Mouse (Mus musculus) 3134 (cell line): ENCODE measurements around the gene Bpi.

Source experiments
- DNase-seq: peaks from one replicate; pipeline ENCODE4 v3.0.0-alpha.2; 2011; ENCODE audit warnings: low spot score; ENCODE audit not compliant: insufficient read length; ENCODE audit errors: extremely low read depth

Bpi gene

DNA sequence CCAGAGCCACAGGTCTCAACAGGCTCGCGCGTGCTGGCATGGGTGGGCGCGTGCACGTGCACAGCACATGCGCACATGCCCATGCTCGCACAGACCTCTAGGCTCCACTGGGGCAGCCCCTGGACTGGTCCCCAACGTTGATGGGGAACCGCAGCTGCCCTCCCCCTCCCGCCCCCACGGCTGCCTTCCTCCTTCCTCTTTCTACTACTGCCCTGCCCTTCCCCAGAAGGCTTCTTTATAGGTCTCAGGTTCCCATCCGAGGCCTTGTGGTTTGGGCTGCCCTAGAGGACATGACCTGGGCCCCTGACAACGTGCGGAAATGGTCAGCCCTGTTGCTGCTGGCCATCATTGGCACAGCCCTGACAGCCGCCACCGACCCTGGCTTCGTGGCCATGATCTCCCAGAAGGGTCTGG, at the start of gene Bpi:
Bpi (plus strand) TSS at position 90 of the 414 bp plus-strand sequence.
- DNase-seq, result no peak

- no peak for DNase-seq
Observed at GRCm38 (mm10) chr2:158209776-158210175, 48.1 kb upstream of the Bpi start.

GRCm38 (mm10) chr2:158210503-158210902, 47.4 kb upstream of the Bpi start:
- DNase-seq, result no peak

GRCm38 (mm10) chr2:158210958-158211357, 46.9 kb upstream of the Bpi start:
- no peak for DNase-seq

DNA sequence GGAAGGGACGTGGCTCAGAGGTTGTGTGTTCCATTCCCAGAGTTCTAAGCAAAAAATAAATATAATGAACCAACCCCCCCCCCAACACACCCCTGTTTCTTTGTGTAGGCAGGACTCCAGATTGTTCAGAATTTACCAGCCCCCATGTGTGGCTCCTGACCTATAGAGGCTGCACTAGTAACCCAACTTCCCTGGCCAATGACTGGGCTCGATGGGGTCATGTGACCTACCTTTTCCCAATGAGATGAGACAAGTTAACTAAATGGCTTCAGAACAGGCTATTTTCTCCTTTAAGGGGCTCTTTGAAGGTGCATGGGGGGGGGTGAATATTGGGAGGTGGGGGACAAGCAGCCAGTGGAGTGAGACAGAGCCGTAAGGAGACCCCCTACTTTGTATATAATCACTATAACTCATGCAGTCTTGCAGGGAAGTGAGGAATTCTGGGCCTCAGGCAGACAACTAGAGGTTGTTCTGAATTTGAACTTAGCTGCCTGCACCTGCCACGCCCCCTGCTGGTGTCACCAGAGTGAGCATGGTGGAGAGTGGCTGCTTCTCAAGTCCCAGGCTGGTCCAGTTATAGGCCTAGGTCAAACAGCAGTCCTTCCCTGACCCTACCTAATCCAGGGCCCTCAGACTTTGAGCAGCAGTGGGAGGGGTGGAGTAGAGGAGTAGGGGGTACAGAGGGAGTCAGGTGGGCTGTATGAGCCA, 46.0 kb upstream of the Bpi start:
- no peak for DNase-seq

DNA sequence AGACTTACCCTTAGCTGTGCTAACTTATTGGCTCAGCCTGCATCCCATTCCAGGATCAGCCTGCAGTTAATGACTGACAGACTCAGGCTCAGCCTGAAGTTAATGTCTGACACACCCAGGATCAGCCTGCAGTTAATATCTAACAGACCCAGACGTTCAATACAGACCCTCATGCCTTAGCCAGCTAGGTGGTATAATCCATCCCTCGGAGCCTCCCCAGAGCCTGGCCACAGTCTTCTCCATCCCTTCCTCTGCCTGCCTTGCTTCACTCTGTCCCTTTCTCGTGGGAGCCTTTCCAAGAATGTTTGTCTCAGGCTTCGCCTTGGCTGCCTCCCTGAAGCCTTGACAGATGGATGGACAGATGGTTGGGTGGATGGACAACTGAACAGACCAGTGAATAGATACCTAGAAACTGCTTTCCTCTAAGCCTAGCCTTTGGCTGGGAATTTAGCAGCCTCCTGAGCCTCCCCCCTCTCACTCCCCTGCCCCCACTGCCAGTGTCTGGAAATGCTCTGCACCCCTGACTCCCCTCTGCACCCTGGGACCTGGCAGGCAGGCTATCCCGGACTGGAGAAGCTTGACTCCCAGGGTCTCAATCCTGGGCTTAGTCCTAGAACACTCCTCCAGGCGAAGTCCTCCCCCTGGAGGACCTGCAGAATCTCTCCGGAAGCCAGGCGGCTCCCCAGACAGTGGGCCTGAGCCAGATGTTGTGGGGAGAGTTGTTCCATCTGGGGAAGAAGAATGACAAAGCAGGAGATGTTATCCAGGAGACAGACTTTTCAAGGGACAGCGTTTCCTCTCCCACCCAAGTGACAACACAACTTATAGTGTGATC, 42.4 kb upstream of the Bpi start:
- DNase-seq, result no peak

DNA sequence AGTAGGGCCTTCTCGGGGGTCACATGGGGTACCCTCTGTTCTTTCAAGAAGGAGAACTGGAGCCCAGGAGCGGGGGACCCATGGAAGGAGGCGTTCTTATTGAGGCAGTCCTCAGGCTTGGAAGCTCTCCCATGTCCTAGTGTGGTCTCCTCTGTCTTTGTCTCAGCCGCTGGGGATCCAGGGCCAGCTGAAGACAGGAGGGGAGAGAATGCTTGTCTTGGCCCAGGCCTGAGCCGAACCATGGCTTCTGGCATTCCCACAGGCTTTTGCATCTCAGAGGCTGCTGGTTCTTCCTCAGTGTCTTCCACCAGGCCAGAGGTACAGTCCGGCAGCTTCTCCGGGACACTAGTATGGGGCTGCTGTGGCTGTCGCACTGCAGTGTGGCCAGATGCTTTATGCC, 41.4 kb upstream of the Bpi start:
- DNase-seq, result no peak

GRCm38 (mm10) chr2:158219562-158219961, 38.3 kb upstream of the Bpi start:
- DNase-seq, result no peak

GRCm38 (mm10) chr2:158221446-158222084, 36.3 kb upstream of the Bpi start:
- no peak for DNase-seq

DNA sequence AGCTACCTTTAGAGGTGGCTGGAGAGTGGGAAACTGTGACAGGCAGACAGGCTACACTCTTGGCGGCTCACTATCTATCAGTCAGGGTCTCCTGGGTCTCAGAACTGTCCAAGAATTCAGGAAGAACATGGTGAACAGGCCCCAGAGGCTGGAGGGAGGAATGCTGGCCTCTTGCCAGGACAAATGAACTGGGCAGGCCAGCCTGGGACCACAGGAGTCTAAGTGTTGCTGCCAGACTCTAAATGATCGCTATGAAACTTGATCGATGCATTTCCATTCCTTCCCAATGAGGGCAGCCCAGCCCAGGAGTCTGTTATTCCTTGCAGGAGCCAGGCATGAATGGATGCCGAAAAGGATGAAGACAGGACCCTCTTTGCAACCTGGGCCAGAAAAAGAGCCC, 35.2 kb upstream of the Bpi start:
- no peak for DNase-seq

DNA sequence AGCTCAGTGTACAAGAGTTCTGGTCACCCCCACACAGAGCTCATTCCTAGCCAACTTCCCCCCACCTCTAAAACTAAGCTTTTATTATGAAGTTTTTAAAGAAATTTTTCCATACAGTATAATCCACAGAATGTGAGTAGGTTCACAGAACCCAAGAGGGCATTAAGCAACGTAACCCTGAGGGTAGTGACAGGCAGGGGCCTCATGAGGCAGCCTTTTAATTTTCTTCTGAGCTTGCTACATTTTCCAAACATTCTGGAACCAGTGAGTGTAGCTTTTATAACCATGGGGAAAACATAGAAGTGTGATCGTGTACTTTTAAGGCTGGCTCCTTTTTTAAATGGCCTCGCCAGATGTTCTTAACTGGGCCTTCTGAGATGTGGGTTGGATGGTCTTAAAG, 34.4 kb upstream of the Bpi start:
- no peak for DNase-seq

DNA sequence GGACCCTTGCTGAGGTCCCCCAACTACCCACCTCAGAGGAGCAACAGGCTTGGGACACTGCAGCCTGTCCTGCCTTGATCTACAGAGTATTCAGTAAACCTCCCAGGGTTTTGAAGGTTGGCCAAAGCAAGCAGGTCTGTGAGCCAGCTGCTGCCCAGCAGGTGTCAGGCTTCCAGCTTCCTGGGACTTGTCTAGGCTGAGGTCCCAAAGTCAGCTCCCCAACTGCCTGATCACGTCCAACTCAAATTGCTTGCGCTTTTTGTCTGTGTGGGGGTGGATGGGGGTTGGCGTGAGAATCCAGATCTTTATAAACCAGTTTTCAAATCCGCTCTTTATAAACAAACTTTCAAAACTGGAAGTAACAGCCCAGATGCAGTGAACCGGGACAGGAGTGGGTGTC, 32.6 kb upstream of the Bpi start:
- no peak for DNase-seq

- no peak for DNase-seq
Observed at GRCm38 (mm10) chr2:158228670-158229502, 29.0 kb upstream of the Bpi start, which contains the start of gene D630003M21Rik. Gene D630003M21Rik (minus strand): TSS chr2:158229222.

GRCm38 (mm10) chr2:158229503-158229892, 28.4 kb upstream of the Bpi start:
- DNase-seq, result no peak

GRCm38 (mm10) chr2:158230617-158231016, 27.3 kb upstream of the Bpi start:
- DNase-seq, result no peak

- no peak for DNase-seq
Observed at GRCm38 (mm10) chr2:158231071-158231470, 26.8 kb upstream of the Bpi start.

DNA sequence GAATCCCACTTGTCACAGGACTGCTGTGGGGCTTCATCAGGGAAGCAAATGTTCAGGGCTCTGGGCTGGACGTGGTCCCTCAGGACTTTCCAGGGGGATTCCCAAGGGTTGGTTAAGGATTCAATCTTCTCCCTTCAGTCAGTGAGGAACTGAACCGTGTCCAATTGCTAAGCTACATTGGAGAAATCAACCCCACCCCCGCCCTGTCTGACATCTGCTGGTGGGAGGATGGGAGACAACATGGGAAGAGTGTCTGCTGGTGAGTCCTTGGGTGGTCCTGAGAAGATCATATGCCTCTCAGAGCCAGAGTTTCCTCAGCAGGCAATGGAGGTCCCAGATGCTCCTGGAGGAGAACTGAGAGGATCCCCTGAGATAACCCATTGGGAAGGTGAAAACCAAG, 25.5 kb upstream of the Bpi start:
- DNase-seq, result no peak

DNA sequence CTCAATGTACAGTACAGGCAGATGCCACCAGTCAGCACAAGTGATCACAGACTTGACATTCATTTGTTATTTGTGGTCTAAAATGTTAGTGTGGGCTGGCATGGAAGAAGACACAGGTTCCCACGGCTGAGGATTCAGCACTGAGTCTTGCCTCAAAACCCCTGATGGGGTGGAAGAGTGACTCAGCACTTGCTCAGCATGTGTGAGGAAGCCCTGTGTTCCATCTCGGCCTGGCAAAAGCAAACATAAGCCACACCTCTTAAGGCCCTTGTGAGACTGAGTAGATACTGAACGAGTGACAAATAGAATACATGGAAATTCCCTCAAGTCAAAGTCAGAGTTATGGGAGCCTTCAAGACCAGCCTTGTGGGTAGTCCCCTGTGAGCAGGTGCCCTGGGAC, 24.8 kb upstream of the Bpi start:
- DNase-seq, result peak; percentile 31

DNA sequence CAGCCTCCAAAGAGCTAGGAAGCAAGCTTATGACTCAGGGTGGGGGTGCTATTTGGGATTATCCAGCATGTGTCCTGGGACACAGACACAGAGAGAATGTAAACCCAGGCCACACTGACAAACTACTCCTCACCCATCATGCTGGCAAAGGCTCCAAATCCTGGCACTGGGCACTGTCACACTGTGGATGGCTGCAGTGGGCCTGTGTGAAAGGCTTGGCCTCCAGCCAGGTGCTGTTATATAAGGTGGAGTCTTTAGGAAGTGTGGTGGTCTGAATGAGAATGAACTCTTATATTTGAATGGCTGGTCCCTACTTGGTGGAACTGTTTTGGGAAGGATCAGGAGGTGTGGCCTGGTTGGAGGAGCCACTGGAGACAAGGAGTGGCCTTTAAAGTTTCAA, 21.2 kb upstream of the Bpi start:
- no peak for DNase-seq

GRCm38 (mm10) chr2:158238101-158238500, 19.8 kb upstream of the Bpi start:
- DNase-seq, result no peak
